Mouse (Mus musculus) midbrain, embryonic 16.5 days (tissue): ENCODE measurements at regions not wholly inside any gene's neighbourhood (a gene's known extent, or its start where the extent isn't known, plus 50 kb on each side); places are given as distances from the start of the nearest gene placed in this dataset.
A peak's percentile ranks its signal among the peaks of the same experiment; 100 is the strongest.

Source experiments
- ATAC-seq: fragments of 200-750 bp; cut with Nextera tagmentation; 2 replicates; pipeline ENCODE4 v1.8.0; 2017; ENCODE audit warnings: moderate TSS enrichment
- H3K27ac ChIP-seq: fragments of 300-500 bp; sonication (generic); 2 replicates; pipeline ENCODE4 v1.5.1; 2014; ENCODE audit warnings: mild to moderate bottlenecking, low read length, mixed read lengths
- H3K27me3 ChIP-seq: fragments of 300-500 bp; sonication (generic); 2 replicates; pipeline ENCODE4 v1.6.1; 2014; ENCODE audit warnings: low read depth, low read length, mixed read lengths; ENCODE audit not compliant: control insufficient read depth, insufficient read depth
- H3K36me3 ChIP-seq: fragments of 300-500 bp; sonication (generic); 2 replicates; pipeline ENCODE4 v1.6.1; 2014; ENCODE audit warnings: mild to moderate bottlenecking, low read length, moderate library complexity, mixed read lengths; ENCODE audit not compliant: control insufficient read depth, insufficient read depth
- H3K4me1 ChIP-seq: fragments of 300-500 bp; sonication (generic); 2 replicates; pipeline ENCODE4 v1.6.1; 2014; ENCODE audit warnings: mild to moderate bottlenecking, low read length, mixed read lengths; ENCODE audit not compliant: control insufficient read depth, insufficient read depth
- H3K4me2 ChIP-seq: fragments of 300-500 bp; sonication (generic); 2 replicates; pipeline ENCODE4 v1.6.1; 2014; ENCODE audit warnings: mild to moderate bottlenecking, low read length, mixed read lengths
- H3K4me3 ChIP-seq: fragments of 300-500 bp; sonication (generic); 2 replicates; pipeline ENCODE4 v1.5.1; 2014; ENCODE audit warnings: low read depth, mild to moderate bottlenecking, low read length, moderate library complexity, mixed read lengths
- H3K9ac ChIP-seq: fragments of 300-500 bp; sonication (generic); 2 replicates; pipeline ENCODE4 v1.6.1; 2014; ENCODE audit warnings: low read depth, low read length, mixed read lengths
- H3K9me3 ChIP-seq: fragments of 300-500 bp; sonication (generic); replicated peaks from 2 replicates; pipeline ENCODE4 v1.6.1; 2014; ENCODE audit warnings: mild to moderate bottlenecking, low read length, mixed read lengths; ENCODE audit not compliant: control insufficient read depth, poor library complexity, severe bottlenecking
- WGBS: fragments of 180-500 bp; shearing (Covaris S2); extraction: QIAGEN DNeasy Blood & Tissue Kit; methylation state at CpG from one replicate; pipeline ENCODE4 v1.1.7; 2014; 5-methylcytosine and 5-hydroxymethylcytosine counted together

DNA sequence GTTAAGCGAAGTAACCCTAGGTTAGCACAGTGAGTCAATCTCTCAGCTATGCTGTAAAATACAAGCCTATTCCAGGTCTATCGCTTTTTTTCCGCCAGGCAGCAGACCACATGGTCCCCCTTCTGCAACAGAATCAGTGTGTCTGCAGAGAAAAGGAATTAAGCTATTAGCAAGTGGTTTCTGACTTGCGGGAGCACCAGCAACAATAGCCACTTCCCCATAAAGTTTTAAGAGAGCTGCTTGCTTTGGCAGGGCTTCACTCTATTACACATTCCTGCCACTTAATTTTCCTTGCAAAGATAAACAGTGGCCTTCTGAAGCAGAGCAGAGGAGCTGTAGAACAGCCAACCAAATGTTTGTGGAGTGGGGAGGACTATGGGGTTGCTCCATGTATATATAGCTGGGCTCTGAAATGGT is 59.8 kb upstream of the Osmr start:
- Histone ChIP-seq H3K4me3 (no peak overlapping the region), H3K4me1 (no peaks in the 10 kb centered on the region), H3K27ac (no peak overlapping the region), H3K9me3 (no peaks in the 10 kb centered on the region), H3K4me2 (no peak overlapping the region), H3K9ac (no peak overlapping the region), H3K27me3 (no peaks in the 10 kb centered on the region), H3K36me3 (no peaks in the 10 kb centered on the region)
- WGBS: 76% methylated on average over 4 of the region's 4 CpGs
- ATAC-seq: no peak

DNA sequence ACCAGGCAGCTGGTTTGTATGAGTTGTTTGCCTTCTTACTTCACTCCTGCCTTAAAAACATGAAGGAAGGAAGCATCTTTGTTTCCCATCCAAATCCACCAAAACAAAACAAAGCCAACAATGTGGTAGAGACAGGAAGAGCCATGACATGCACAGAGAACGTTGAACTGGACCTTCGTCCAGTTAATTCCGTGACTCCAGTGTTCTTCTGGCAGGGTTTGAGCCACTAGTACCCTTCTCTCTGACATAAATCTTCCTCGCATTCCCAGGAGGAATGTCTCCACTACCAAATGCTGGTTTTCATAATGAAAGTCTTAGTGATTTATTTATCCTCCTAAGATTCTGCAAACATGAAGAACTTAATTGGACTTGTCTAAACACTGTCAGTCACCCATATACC is 66.7 kb upstream of the Osmr start:
- Histone ChIP-seq H3K4me2 (no peak overlapping the region), H3K9ac (no peak overlapping the region), H3K9me3 (peaks cover 2% of the 10 kb centered on the region; the same call in 1 of the 2 replicates), H3K4me1 (no peaks in the 10 kb centered on the region), H3K4me3 (no peak overlapping the region), H3K27ac (no peak overlapping the region), H3K27me3 (no peaks in the 10 kb centered on the region), H3K36me3 (no peaks in the 10 kb centered on the region)
- 81% methylated on average over 4 of the region's 4 CpGs for WGBS
- ATAC-seq: no peak

DNA sequence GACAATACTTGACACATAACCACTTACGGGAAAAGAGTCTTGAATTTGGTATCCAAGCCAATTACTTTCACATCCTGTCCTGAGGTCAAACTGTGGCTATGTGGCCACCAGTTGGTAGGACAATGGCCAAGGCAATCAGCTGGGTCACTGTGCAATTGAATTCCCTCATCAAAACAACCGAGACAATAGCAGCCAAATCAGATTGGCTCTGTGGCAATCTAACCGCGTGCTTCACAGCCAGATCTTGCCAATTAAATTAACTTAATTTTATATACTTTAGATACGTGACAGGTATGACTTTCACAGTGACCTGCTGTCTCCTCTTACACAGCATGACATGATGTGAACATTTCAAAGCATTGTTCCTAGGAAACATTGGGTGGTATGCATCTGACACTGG is 74.5 kb upstream of the Osmr start:
- H3K9me3 ChIP-seq: peaks cover 2% of the 10 kb centered on the region; the same call in 1 of the 2 replicates
- no peaks in the 10 kb centered on the region for H3K36me3 ChIP-seq
- H3K9ac ChIP-seq: no peak overlapping the region
- 76% methylated on average over 5 of the region's 5 CpGs for WGBS
- no peak for ATAC-seq
- H3K4me3 ChIP-seq: no peak overlapping the region
- no peak overlapping the region for H3K27ac ChIP-seq
- no peak overlapping the region for H3K4me2 ChIP-seq
- H3K27me3 ChIP-seq: no peaks in the 10 kb centered on the region
- H3K4me1 ChIP-seq: no peaks in the 10 kb centered on the region

DNA sequence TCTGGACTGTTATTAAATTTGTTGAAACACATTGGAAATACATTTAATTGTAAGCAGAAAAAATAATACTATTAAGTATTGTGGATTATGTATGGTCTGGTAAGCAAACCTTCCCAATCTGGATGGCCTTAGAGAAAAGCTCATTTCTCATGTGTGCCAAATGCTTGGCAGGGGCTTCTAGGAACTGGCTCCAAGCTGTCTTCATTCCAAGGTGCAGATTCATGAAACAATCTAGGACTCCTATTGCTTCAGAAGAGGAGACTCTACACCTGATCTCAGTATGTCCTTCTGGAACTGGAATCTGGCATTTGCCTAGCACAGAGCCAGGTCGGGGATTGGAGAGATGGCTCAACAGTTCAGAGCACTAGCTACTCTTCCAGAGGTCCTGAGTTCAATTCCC is 74.9 kb upstream of the Osmr start:
- Histone ChIP-seq H3K27ac (no peak overlapping the region), H3K9me3 (no peaks in the 10 kb centered on the region; the same call in 1 of the 2 replicates), H3K4me2 (no peak overlapping the region), H3K9ac (no peak overlapping the region), H3K4me1 (no peaks in the 10 kb centered on the region), H3K36me3 (no peaks in the 10 kb centered on the region), H3K4me3 (no peak overlapping the region), H3K27me3 (no peaks in the 10 kb centered on the region)
- ATAC-seq: no peak
- 92% methylated on average over 1 of the region's 1 CpGs for WGBS

DNA sequence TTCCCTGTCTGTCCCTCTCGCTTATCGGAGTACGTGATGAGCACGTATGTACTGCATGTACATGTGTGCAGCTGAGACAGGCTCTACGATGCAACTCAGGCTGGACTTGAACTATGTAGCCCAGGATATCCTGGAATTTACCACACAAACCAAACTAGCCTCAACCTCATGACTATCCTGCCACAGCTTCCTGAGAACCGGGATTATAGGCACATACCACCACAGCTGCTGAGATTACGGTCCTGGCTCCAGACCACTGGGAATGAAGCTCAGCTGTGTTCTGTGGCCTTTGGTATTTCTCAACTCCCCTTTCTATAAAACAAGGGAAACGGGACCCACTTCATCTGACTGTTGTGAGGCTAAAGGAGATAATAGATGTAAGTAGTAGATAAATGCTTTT is 75.7 kb upstream of the Osmr start:
- Histone ChIP-seq H3K4me2 (no peak overlapping the region), H3K36me3 (no peaks in the 10 kb centered on the region), H3K4me1 (no peaks in the 10 kb centered on the region), H3K9ac (no peak overlapping the region), H3K27me3 (no peaks in the 10 kb centered on the region), H3K9me3 (no peaks in the 10 kb centered on the region), H3K27ac (no peak overlapping the region), H3K4me3 (no peak overlapping the region)
- ATAC-seq: no peak
- 89% methylated on average over 8 of the region's 8 CpGs for WGBS

DNA sequence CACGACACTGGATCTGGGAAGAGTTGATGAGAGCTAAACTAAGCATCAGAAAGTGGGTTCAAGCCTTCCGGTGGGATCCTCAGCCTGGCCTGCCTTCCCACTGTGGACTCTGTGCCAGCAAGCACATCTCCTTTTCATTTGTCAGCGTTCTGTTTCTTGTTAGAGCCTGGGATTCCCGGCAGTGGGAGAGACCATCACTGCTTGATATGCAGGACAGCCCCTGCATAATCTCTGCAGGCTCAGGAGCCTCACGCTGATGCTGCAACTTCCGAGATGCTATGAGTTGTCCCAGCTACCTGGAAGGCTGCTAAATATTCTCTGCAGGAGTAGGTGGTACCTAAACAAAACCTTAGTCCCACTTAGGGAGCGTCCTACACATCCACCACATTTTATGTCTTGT is 78.8 kb upstream of the Osmr start:
- H3K4me2 ChIP-seq: no peak overlapping the region
- H3K4me1 ChIP-seq: no peaks in the 10 kb centered on the region
- H3K27me3 ChIP-seq: no peaks in the 10 kb centered on the region
- H3K36me3 ChIP-seq: no peaks in the 10 kb centered on the region
- H3K4me3 ChIP-seq: no peak overlapping the region
- no peak overlapping the region for H3K27ac ChIP-seq
- H3K9me3 ChIP-seq: no peaks in the 10 kb centered on the region
- no peak overlapping the region for H3K9ac ChIP-seq
- no peak for ATAC-seq
- WGBS: 14% methylated on average over 7 of the region's 7 CpGs

DNA sequence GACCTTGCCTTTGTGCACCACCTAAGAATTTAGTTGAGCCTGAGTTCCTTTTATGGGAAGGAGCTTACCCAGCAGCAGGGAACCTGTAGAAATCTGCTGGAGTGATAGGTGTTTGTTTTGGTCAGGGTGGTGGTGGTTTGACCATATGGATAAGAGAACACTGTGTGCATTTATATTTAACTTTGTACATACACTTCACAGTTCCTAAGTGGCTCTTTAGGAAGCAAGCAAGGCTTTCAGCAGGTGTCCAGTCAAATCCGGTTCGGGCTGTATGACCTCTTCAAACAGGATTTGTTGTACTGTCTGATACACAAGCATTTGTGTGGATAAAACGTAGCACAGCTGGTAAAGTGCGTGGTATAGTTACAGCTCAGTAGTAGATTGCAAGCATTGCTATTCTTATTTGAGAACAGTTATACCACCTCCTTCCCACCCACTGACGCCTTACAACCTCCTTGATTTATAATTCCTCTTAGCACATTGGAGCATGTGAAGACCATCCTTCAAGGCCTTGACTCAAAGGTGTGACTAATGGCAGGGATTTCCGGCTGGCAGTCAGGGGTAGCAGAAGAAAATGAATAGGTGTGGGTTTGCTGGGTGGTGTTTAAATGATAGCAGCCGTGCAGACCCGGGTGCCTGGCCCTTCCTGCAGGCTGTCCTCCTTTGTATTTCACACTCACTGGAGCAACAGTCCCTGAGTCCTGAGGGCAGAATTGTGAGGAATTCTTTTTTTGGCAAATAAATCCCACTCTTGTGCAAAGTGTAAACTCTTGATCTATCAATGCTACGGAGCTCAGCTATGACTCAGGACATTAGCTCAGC is 79.4 kb upstream of the Osmr start:
- no peaks in the 10 kb centered on the region for H3K27me3 ChIP-seq
- no peaks in the 10 kb centered on the region for H3K4me1 ChIP-seq
- no peak overlapping the region for H3K27ac ChIP-seq
- H3K4me3 ChIP-seq: no peak overlapping the region
- no peak; the same call in 1 of the 2 replicates for ATAC-seq
- WGBS: 63% methylated on average over 9 of the region's 9 CpGs
- H3K4me2 ChIP-seq: no peak overlapping the region
- no peaks in the 10 kb centered on the region for H3K36me3 ChIP-seq
- no peaks in the 10 kb centered on the region for H3K9me3 ChIP-seq
- no peak overlapping the region for H3K9ac ChIP-seq

DNA sequence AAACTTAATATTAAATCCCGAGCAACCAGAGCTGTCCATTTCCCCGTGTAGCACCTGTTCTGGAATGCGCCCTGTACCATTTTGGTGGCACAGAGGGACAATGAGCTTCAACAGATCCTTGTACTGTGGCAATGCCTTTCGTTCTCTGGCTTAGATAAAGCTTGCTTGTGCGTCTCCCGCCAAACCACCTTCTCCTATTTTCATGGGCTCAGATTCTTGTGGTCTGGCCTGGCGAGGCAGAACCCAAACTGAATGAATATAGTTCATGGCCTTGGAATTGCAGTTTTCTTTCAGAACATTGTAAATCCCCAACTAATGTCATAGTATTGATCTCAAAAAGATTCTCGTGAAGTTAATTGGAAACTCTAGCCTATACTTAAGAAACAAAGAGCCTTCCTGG is 85.1 kb upstream of the Osmr start:
- Histone ChIP-seq H3K4me2 (no peak overlapping the region), H3K27ac (no peak overlapping the region), H3K4me3 (no peak overlapping the region), H3K36me3 (no peaks in the 10 kb centered on the region), H3K27me3 (no peaks in the 10 kb centered on the region), H3K9ac (no peak overlapping the region), H3K4me1 (0 out of 2 replicates have a peak, but pooled peaks cover 2% of the 10 kb centered on the region), H3K9me3 (no peaks in the 10 kb centered on the region)
- ATAC-seq: no peak
- 86% methylated on average over 8 of the region's 8 CpGs for WGBS

DNA sequence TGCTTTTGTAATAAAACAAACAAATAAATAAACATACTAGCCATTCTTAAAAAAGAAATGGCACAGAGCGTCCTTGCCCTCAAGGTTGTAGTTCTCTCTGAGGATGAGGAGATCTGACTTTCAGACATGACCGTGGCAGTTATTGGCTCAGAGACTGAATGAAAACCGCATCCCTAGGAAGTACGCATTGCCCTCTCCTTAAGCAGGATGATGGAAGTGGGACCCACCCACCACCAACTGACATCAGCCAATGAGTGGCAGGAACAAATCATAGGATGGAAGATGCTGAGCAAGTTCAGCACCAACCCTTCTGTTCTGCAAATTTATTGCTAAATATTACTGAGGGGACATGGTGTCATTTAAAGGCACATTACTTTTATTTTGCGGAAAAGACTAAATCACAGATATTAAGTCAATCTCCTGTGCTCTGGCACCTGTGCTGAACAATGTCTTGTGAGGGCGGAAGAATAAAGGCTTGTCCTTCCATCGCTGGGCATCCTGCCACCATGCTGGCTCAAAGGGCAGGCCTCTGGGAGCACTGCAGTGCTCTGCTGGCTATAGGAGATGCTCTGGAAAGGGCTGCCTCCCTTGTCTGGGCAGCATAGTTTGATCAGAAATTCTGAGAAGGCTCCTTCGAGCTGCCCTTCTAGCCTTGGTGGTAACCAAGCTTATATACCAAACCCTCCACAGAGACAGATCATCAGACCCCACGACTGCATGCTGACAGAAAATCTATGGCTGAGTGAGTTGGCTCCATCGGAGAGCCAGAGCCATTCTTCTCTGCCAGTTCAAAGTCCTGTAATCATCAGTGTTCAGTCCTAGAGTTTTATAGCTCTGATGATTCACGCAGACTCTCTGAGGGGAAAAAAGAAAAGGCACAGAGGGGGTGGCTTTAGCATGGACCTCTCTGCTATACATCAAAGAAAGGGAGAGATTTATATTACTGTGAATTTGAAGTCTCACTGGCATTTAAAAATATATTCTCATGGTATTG is 86.3 kb upstream of the Osmr start:
- H3K27me3 ChIP-seq: no peaks in the 10 kb centered on the region
- H3K9ac ChIP-seq: no peak overlapping the region
- ATAC-seq: peak; percentile 67; the same call in 1 of the 2 replicates
- no peak overlapping the region for H3K4me3 ChIP-seq
- H3K4me2 ChIP-seq: no peak overlapping the region
- 71% methylated on average over 11 of the region's 11 CpGs for WGBS
- no peaks in the 10 kb centered on the region for H3K9me3 ChIP-seq
- H3K27ac ChIP-seq: no peak overlapping the region
- 0 out of 2 replicates have a peak, but pooled peaks cover 2% of the 10 kb centered on the region for H3K4me1 ChIP-seq
- no peaks in the 10 kb centered on the region for H3K36me3 ChIP-seq
